Mouse (Mus musculus) MEL (cell line): Measurements from ENCODE around the gene Gmeb2. TPM values are rescaled to one million over a fixed set of nuclear protein-coding genes. Genes with fewer than 3 reads are reported as not detected.

Source experiments
- DNase-seq: peaks from one replicate; pipeline ENCODE4 v3.0.0; 2011; ENCODE audit warnings: low read depth, low spot score
- H3K27ac ChIP-seq: 2 replicates; pipeline ENCODE4 v1.5.1; 2012; ENCODE audit warnings: low read depth, mild to moderate bottlenecking, control low read depth, low read length, moderate library complexity; ENCODE audit not compliant: control insufficient read depth
- H3K27me3 ChIP-seq, 2 experiments: fragments of 150-350 bp in 1 of 2; sonication (generic) in 1 of 2; 2 replicates each; pipeline ENCODE4 v1.6.1; 2012; ENCODE audit warnings: low read length in 2 of 2, mild to moderate bottlenecking in 2 of 2, improper control_type of control experiment in 1 of 2, moderate library complexity in 1 of 2; ENCODE audit not compliant: insufficient read depth in 2 of 2, control insufficient read depth in 1 of 2
- H3K36me3 ChIP-seq, 2 experiments: 2 replicates each; pipeline ENCODE4 v1.6.1; 2012 to 2014; ENCODE audit warnings: low read length in 2 of 2, improper control_type of control experiment in 1 of 2, inconsistent platforms in 1 of 2, mild to moderate bottlenecking in 1 of 2; ENCODE audit not compliant: insufficient read depth in 2 of 2, control insufficient read depth in 1 of 2
- H3K4me1 ChIP-seq, 2 experiments: fragments of 150-350 bp in 1 of 2; sonication (generic) in 1 of 2; 2 replicates each; pipeline ENCODE4 v1.6.1; 2012; ENCODE audit warnings: low read length in 2 of 2, improper control_type of control experiment in 1 of 2, mild to moderate bottlenecking in 1 of 2; ENCODE audit not compliant: insufficient read depth in 2 of 2, control insufficient read depth in 1 of 2
- H3K4me3 ChIP-seq, 2 experiments: fragments of 150-350 bp in 1 of 2; sonication (generic) in 1 of 2; 2 replicates each; pipeline ENCODE4 v1.5.1; 2012; ENCODE audit warnings: low read depth in 2 of 2, low read length in 2 of 2, mild to moderate bottlenecking in 2 of 2, moderate library complexity in 2 of 2, control low read depth in 1 of 2, improper control_type of control experiment in 1 of 2; ENCODE audit not compliant: control insufficient read depth in 1 of 2, insufficient read depth in 1 of 2
- H3K79me2 ChIP-seq: 2 replicates; pipeline ENCODE4 v1.6.1; 2012; ENCODE audit warnings: mild to moderate bottlenecking, low read length, moderate library complexity; ENCODE audit not compliant: control insufficient read depth, poor library complexity, insufficient read depth
- H3K9ac ChIP-seq: 2 replicates; pipeline ENCODE4 v1.6.1; 2012; ENCODE audit warnings: low read depth, mild to moderate bottlenecking, control low read depth, low read length, moderate library complexity; ENCODE audit not compliant: control insufficient read depth, poor library complexity, severe bottlenecking
- H3K9me3 ChIP-seq: fragments of 150-350 bp; sonication (generic); replicated peaks from 2 replicates; pipeline ENCODE4 v1.6.1; 2012; ENCODE audit warnings: mild to moderate bottlenecking, low read length, improper control_type of control experiment, moderate library complexity; ENCODE audit not compliant: insufficient read depth
- BHLHE40 ChIP-seq: IDR thresholded peaks from 2 replicates; pipeline ENCODE4 v1.6.1; 2012; ENCODE audit warnings: low read depth, mild to moderate bottlenecking, inconsistent platforms, low read length, improper control_type of control experiment, borderline replicate concordance
- CTCF ChIP-seq, 3 experiments: IDR thresholded peaks in 2 of 3; conservative IDR thresholded peaks in 1 of 3; 2 replicates each; pipeline ENCODE4 v1.5.1; 2011 to 2012; ENCODE audit warnings: low read length in 3 of 3, low read depth in 2 of 3, mild to moderate bottlenecking in 2 of 3, improper control_type of control experiment in 1 of 3, inconsistent platforms in 1 of 3, mixed read lengths in 1 of 3, moderate library complexity in 1 of 3; ENCODE audit not compliant: control insufficient read depth in 1 of 3, insufficient read depth in 1 of 3, poor library complexity in 1 of 3, severe bottlenecking in 1 of 3
- E2F4 ChIP-seq: IDR thresholded peaks from 2 replicates; pipeline ENCODE4 v1.6.1; 2011; ENCODE audit warnings: low read depth, low read length, improper control_type of control experiment, borderline replicate concordance
- ELF1 ChIP-seq: IDR thresholded peaks from 2 replicates; pipeline ENCODE4 v1.6.1; 2014; ENCODE audit warnings: low read depth, mild to moderate bottlenecking, inconsistent platforms, low read length, improper control_type of control experiment, moderate library complexity
- EP300 ChIP-seq, 2 experiments: IDR thresholded peaks; 2 replicates each; pipeline ENCODE4 v1.6.1; 2011; ENCODE audit warnings: improper control_type of control experiment in 2 of 2, low read length in 2 of 2, low read depth in 1 of 2, mild to moderate bottlenecking in 1 of 2
- ETS1 ChIP-seq: IDR thresholded peaks from 2 replicates; pipeline ENCODE4 v1.6.1; 2012; ENCODE audit warnings: low read depth, mild to moderate bottlenecking, inconsistent platforms, low read length, improper control_type of control experiment, moderate library complexity
- GABPA ChIP-seq: IDR thresholded peaks from 2 replicates; pipeline ENCODE4 v1.6.1; 2012; ENCODE audit warnings: low read depth, mild to moderate bottlenecking, inconsistent platforms, low read length, improper control_type of control experiment, moderate library complexity
- JUND ChIP-seq: IDR thresholded peaks from 2 replicates; pipeline ENCODE4 v1.6.1; 2011; ENCODE audit warnings: low read depth, mild to moderate bottlenecking, improper control_type of control experiment, low read length
- KAT2A ChIP-seq: conservative IDR thresholded peaks from 2 replicates; pipeline ENCODE4 v1.6.1; 2012; ENCODE audit warnings: low read depth, low read length, improper control_type of control experiment, inconsistent platforms
- MEF2A ChIP-seq: IDR thresholded peaks from 2 replicates; pipeline ENCODE4 v1.6.1; 2014; ENCODE audit warnings: low read depth, mild to moderate bottlenecking, inconsistent platforms, low read length, improper control_type of control experiment; ENCODE audit not compliant: poor library complexity, insufficient replicate concordance, severe bottlenecking; ENCODE audit errors: extremely low read depth
- MXI1 ChIP-seq: IDR thresholded peaks from 2 replicates; pipeline ENCODE4 v1.6.1; 2011; ENCODE audit warnings: mild to moderate bottlenecking, low read depth, low read length, improper control_type of control experiment
- MYB ChIP-seq: IDR thresholded peaks from 2 replicates; pipeline ENCODE4 v1.6.1; 2011; ENCODE audit warnings: mild to moderate bottlenecking, low read depth, low read length, improper control_type of control experiment
- POLR2A ChIP-seq, 2 experiments: IDR thresholded peaks; 2 replicates each; pipeline ENCODE4 v1.6.1; 2011 to 2012; ENCODE audit warnings: low read length in 2 of 2, mild to moderate bottlenecking in 2 of 2, control low read depth in 1 of 2, improper control_type of control experiment in 1 of 2, low read depth in 1 of 2, moderate library complexity in 1 of 2; ENCODE audit not compliant: control insufficient read depth in 1 of 2, insufficient read depth in 1 of 2, poor library complexity in 1 of 2
- SMC3 ChIP-seq: IDR thresholded peaks from 2 replicates; pipeline ENCODE4 v1.6.1; 2011; ENCODE audit warnings: low read depth, low read length, improper control_type of control experiment
- TAL1 ChIP-seq: IDR thresholded peaks from 2 replicates; pipeline ENCODE4 v1.6.1; 2012; ENCODE audit warnings: mild to moderate bottlenecking, inconsistent platforms, low read length, moderate library complexity, mixed read lengths
- USF2 ChIP-seq, 2 experiments: IDR thresholded peaks; 2 replicates each; pipeline ENCODE4 v1.6.1; 2011 to 2012; ENCODE audit warnings: improper control_type of control experiment in 2 of 2, low read length in 2 of 2, borderline replicate concordance in 1 of 2, inconsistent platforms in 1 of 2, low read depth in 1 of 2, mild to moderate bottlenecking in 1 of 2; ENCODE audit not compliant: insufficient read depth in 1 of 2
- ZC3H11A ChIP-seq: IDR thresholded peaks from 2 replicates; pipeline ENCODE4 v1.6.1; 2012; ENCODE audit warnings: low read depth, mild to moderate bottlenecking, inconsistent platforms, low read length, improper control_type of control experiment
- ZKSCAN1 ChIP-seq: IDR thresholded peaks from 2 replicates; pipeline ENCODE4 v1.6.1; 2012; ENCODE audit warnings: low read depth, mild to moderate bottlenecking, inconsistent platforms, low read length, improper control_type of control experiment, moderate library complexity
- polyA plus RNA-seq, 2 experiments: library from polyadenylated mRNA; stranded (reverse) in 1 of 2; unstranded in 1 of 2; fragments of >175 nt in 1 of 2; fragments of >200 nt in 1 of 2; gene quantifications; 2 replicates each; pipeline versions ENCODE4 v1.2.1 to v1.2.4; 2012; ENCODE audit warnings: low replicate concordance in 2 of 2, low read depth in 1 of 2; ENCODE audit not compliant: insufficient read length in 2 of 2, insufficient read depth in 1 of 2, missing spikeins in 1 of 2
- total RNA-seq: library from RNA; depleted of rRNA; stranded (reverse); fragments of 300-350 nt; gene quantifications from 2 replicates; pipeline ENCODE4 v1.2.3, GENCODE M21; 2012

Gmeb2 gene
- total and polyA plus RNA-seq, 3 experiments, result 8.3 to 16.9 TPM; not detected in 1

DNA sequence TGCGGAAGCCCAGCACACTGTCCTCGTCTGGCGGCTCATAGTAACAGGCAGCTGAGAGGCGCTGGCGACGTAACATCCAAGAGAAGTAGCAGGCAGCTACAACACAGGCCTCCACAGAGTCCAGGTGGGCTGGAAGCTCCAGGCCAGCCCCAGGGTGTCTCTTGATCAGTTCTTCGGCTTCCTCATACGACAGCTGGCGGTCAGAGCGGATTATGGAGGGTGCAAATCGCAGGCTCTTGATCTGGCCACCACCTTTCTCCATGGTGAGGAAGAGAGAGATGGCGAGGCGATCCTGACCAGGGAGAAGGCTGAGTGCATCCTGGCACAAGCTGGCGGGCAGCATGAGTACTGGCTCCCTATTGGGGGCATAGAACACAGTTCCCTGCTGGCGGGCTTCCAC lies 54.4 kb downstream of the Gmeb2 start:
- no peaks in the 10 kb centered on the region for H3K27me3 ChIP-seq
- DNase-seq, result no peak
- no peak overlapping the region for H3K27ac ChIP-seq
- no peak overlapping the region for H3K4me3 ChIP-seq
- H3K9me3 ChIP-seq, result no peaks in the 10 kb centered on the region
- H3K36me3 ChIP-seq, result no peaks in the 10 kb centered on the region; a peak in 1 of 4 replicates
- TF ChIP-seq GABPA (no peak), BHLHE40 (no peak), POLR2A (IDR thresholded peaks at IDR 0.05; ENCODE audit: control insufficient read depth in 1 of 2, insufficient read depth in 1 of 2, low read depth in 1 of 2, low read length in 2 of 2, poor library complexity in 1 of 2) (no peak), ETS1 (no peak), USF2 (IDR thresholded peaks at IDR 0.05; ENCODE audit: borderline replicate concordance in 1 of 2, insufficient read depth in 1 of 2, low read depth in 1 of 2, low read length in 2 of 2) (no peak), MYB (no peak), TAL1 (no peak), ZC3H11A (no peak), ELF1 (no peak), JUND (no peak), KAT2A (no peak), ZKSCAN1 (no peak), MXI1 (no peak), E2F4 (no peak)
- no peaks in the 10 kb centered on the region for H3K4me1 ChIP-seq
- H3K9ac ChIP-seq, result no peak overlapping the region
- H3K79me2 ChIP-seq, result no peaks in the 10 kb centered on the region

GRCm38 (mm10) chr2:181231171-181231570 lies 56.7 kb downstream of the Gmeb2 start:
- DNase-seq, result no peak
- H3K36me3 ChIP-seq, result no peaks in the 10 kb centered on the region; a peak in 1 of 4 replicates
- no peaks in the 10 kb centered on the region for H3K27me3 ChIP-seq
- H3K4me1 ChIP-seq, result no peaks in the 10 kb centered on the region
- H3K79me2 ChIP-seq, result no peaks in the 10 kb centered on the region
- TF ChIP-seq SMC3 (no peak), USF2 (IDR thresholded peaks at IDR 0.05; ENCODE audit: borderline replicate concordance in 1 of 2, insufficient read depth in 1 of 2, low read depth in 1 of 2, low read length in 2 of 2) (no peak), EP300 (IDR thresholded peaks at IDR 0.05; ENCODE audit: low read depth in 1 of 2, low read length in 2 of 2) (no peak), CTCF (IDR thresholded peaks at IDR 0.05 in 2 of 3, conservative IDR thresholded peaks at IDR 0.05 in 1 of 3; ENCODE audit: control insufficient read depth in 1 of 3, insufficient read depth in 1 of 3, low read depth in 2 of 3, low read length in 3 of 3, poor library complexity in 1 of 3, severe bottlenecking in 1 of 3) (no peak), MEF2A (no peak), ZC3H11A (no peak)
- H3K9me3 ChIP-seq, result no peaks in the 10 kb centered on the region
- no peak overlapping the region for H3K27ac ChIP-seq
- H3K9ac ChIP-seq, result no peak overlapping the region
- H3K4me3 ChIP-seq, result no peak overlapping the region
